Mouse (Mus musculus) CH12F3 (cell line): Measurements from ENCODE around the gene Negr1.

Source experiments
- in situ Hi-C: fragments of 300-500 bp; cut with MboI; formaldehyde crosslinking; loops from 2 replicates; pipeline ENCODE4 v1.14.3; 2020; ENCODE audit warnings: low sequenced_read_pairs

The Negr1 gene

GRCm38 (mm10) chr3:157098417-157098816 lies 536.8 kb downstream of the Negr1 start:
- in situ Hi-C loops: no loop called here

- in situ Hi-C loops: no loop called here
Observed at GRCm38 (mm10) chr3:157104866-157105579, 543.4 kb downstream of the Negr1 start.

DNA sequence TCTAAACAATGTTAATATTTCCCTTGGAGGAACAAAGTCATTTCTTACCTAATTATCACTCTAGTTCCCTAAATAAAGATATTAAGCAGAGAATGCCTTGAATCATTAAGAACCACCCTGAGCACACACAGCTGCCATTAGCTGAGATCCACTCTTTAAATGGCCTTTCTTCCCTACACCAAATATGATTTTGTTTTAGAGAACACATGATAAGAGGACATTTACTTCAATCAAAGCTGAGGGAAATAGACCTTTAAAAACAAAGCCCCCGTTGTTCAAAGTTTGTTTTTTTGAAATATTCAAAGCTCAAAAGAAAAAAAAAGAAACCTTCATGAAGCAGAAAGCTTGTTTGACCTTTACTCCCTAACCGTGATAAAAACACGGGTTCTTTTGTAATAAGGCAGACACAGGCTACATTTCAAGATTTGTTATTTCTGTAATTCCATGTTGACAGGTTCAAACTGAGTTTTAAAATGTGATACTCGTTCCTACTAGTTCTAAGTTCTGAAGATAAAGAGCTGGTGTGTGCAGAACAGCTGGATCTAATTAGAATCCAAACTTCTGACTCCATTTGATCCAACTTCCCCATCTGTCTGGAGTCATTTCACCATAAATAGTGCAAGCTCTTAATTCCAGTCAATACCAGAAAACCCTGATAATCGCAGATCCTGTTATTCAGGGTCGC lies 544.1 kb downstream of the Negr1 start:
- in situ Hi-C loops: no loop called here

GRCm38 (mm10) chr3:157108156-157108555 lies 546.6 kb downstream of the Negr1 start:
- in situ Hi-C loops: no loop called here

- in situ Hi-C loops: no loop called here
Observed at GRCm38 (mm10) chr3:157109308-157109707, 547.7 kb downstream of the Negr1 start.

DNA sequence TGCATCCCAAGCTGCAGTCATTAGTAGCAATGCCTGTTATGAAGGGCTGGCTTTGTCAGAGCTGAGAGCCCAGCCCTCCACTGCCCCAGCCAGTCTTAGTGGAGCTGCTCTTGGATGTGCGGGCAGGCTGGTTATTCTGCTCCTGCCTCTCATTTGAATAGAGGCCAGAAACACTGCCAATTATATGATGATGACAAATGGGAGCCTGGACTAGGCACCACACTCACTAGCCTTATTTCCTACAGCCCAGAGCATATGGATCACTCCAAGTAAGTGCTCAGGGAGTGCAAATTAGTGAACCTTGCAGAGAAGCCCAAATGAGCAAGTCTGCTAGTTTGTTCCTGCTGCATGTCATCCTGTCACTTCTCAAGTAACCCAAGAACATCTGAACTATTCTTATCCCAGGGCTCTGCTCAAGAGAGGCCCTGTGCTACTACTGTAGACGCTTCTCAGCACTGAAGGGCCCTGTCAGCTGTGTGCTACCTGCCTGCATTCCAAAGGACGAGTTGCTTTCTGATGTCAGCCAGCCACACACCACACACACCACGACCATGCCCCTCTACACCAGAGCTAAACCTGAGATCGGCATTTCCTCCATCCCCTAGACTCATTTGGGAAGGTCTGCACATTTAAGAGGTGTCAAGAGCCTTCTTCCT lies 553.6 kb downstream of the Negr1 start:
- in situ Hi-C loops: no loop called here

GRCm38 (mm10) chr3:157116024-157116423 lies 554.4 kb downstream of the Negr1 start:
- in situ Hi-C loops: no loop called here

GRCm38 (mm10) chr3:157119916-157120315 lies 558.3 kb downstream of the Negr1 start:
- in situ Hi-C loops: no loop called here

DNA sequence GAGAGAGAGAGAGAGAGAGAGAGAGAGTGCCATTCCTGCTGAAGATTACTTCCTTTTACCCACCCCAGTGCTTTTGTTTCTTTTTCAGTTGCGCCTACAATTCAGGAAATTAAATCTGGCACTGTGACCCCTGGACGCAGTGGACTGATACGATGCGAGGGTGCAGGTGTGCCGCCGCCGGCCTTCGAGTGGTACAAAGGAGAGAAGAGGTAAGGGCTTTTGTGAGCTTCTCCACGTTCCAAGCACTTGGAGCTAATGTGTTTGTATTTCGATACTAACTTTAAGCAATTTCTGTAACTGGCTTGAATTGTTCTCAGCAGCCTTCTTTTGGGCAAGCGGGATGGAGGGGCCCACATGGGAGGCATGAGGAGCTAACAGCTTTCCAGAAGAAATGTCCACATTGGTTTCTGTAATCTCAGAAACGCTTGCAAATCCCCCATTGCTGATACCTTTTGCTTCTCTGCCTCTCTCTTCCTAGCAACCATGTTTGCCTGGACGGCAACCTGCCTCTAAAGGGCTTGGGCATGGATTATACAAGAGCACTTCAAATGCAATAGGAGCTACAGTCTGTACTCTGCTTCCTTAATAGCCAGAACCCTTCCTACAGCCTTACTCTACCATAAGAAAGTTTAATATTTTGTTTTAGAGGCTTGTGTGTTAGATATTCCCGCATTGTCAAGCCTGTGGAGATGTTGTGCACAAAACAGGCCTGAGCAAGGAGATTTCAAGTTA lies 584.7 kb downstream of the Negr1 start:
- in situ Hi-C loops: no loop called here

- in situ Hi-C loops: no loop called here
Observed at GRCm38 (mm10) chr3:157154902-157155301, 593.3 kb downstream of the Negr1 start.

GRCm38 (mm10) chr3:157155513-157155912 lies 593.9 kb downstream of the Negr1 start:
- in situ Hi-C loops: no loop called here

DNA sequence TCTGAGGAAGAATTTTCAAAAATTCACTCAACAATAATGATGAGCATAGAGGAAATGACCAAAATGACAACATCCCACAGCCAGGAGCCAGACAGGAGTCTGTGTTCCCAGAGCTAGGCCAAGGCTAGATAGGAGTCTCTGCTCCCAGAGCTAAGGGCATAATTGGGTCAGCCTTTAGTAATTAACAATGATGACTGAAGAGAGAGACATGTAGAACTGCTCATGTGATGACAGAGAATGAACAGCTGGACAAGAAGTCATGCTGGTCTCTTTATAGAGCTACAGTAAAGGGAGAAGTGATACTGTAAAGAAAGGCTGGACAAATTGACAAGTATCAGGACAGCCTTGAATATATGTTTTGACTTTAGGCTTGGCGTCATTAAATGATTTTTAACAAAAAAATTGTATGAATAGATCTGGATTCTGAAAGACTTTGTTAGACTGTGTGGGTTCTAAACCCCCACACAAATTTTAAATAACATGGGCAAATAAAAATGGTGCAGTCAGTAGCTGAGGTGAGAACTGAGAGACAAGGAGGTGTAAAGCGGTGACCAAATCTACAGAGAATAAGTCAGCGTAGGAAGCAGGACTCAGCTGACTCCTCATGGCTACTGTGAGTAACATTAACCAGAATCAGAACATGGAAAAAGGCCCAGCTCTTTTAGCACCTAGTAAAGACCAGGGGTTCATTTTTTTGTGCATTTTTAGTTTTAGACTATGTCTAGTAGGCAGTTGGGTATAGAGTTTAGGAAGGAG lies 603.4 kb downstream of the Negr1 start:
- in situ Hi-C loops: no loop called here

- in situ Hi-C loops: no loop called here
Observed at GRCm38 (mm10) chr3:157181975-157182374, 620.4 kb downstream of the Negr1 start.

DNA sequence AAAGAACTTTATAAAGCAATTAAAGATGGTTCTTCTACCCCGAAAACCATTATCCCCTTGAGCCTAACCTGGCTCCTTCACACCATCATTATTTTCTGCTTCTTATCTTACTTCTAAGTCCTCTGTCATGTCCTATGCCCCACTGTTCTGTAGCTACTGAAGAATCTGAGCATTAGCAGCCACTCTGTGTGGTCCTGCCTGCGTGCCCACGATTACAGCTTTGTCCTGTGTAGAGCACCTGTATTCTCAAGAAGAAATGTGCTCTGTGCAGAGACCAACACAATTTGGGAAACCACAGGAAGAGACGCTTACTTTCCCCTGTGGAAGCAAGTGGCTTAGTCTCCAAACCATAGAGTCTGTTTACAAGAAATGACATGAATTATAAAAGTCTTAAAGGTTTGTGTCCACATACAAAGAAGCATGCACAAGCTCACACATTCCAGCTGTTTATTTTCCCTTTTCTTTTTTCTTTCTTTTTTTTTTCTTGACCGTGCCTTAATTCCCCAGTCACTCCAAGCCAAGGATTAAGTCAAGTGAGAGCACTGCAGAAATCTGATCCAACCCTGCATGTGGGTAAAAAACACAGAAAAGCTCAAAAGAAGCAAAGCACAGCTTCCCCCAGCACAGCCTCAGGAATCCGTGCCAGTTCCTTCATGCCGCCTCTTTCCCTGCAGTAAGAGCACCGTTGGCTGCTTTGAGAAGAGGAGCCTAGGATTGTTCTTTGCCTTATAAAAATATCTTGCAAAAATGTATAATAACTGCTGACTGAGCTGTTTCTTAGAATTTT lies 627.5 kb downstream of the Negr1 start:
- in situ Hi-C loops: no loop called here

DNA sequence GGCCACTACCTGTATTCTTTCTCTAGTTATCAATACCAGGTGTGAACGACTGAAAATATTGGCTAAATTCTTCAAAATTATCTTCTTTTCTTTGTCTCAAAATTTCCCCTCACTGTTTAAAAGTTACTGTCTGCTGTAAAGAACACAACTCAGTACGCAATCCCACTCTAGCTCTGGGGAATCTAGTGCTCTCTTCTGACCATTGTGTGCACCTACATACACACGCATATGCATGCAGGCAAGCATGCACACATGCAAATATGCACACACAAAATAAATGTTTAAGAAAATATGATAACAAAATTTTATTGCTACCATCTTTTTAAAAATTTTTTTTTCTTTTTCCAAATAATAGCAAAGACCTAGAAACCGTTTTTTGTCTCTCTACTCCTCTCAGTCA lies 628.2 kb downstream of the Negr1 start:
- in situ Hi-C loops: no loop called here

GRCm38 (mm10) chr3:157190551-157190950 lies 629.0 kb downstream of the Negr1 start:
- in situ Hi-C loops: no loop called here

DNA sequence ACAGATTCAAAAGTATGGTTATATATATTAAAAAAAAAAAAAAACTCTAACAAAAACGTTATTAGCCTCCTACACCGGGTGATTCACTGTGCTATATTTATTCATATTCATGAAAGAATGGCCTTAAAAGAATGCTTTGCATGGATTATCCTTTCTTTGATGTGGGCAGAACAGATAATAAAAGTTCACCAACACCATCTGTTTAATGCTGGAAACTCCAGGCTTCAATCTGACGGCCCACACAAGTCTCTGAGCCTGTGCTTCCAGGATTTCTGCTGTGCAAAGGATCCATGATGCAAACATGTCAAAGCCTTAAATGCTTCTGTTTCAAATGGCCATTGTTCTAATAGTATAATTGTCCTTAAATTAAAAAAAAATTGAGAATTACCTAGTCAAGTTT lies 630.4 kb downstream of the Negr1 start:
- in situ Hi-C loops: no loop called here

DNA sequence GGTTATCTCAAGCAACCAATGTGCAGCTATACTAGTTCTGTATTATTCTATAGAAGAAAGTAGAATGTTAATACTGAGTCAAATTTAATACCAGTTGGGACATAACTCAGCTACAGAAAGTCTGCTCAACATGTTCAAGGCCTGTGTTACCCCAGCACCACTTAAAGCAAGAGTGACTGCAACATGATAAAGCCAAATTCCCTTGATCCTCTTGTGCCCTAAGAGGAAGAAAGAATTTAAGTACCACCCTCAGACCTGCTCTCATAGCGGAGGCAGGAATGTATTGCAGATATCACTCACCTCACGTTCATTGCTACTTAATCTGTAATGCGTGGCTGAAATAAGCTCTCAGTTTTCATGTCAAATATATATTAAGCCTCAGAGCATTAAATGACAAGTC lies 631.5 kb downstream of the Negr1 start:
- in situ Hi-C loops: no loop called here

- in situ Hi-C loops: no loop called here
Observed at GRCm38 (mm10) chr3:157198659-157199058, 637.1 kb downstream of the Negr1 start.

DNA sequence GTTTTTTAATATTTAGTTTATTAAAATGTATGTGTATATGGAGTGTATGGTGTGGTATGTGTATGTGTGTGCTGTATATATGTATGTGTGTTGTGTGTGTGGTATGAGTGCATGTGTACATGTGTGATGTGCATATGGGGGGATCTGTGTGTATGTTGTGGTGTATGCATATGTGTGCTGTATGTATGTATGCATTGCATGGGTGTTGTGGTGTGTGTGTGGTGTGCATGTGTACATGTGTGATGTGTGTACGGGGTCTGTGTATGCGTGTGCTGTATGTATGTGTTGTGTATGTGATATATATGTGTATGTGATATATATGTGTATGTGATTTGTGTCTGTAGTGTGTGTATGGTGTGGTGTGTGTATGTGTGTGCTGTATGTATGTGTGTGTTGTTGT lies 640.1 kb downstream of the Negr1 start:
- in situ Hi-C loops: no loop called here
